Mouse (Mus musculus) ES-Bruce4 (cell line): ENCODE data around the gene Cnnm1. TPM values are rescaled to one million over a fixed set of nuclear protein-coding genes. Genes with fewer than 3 reads are reported as not detected.
"Not testable (repeated sequence)": the region's sequence is repeated elsewhere in the genome, so short reads cannot be mapped to it uniquely, and the experiment has no call there.

Experiments
- H3K27ac ChIP-seq: 2 replicates; pipeline ENCODE4 v1.5.1; 2012; ENCODE audit warnings: low read length, inconsistent platforms; ENCODE audit not compliant: insufficient read depth
- H3K27me3 ChIP-seq: 2 replicates; pipeline ENCODE4 v1.6.1; 2012; ENCODE audit warnings: mild to moderate bottlenecking, low read length, inconsistent platforms; ENCODE audit not compliant: control insufficient read depth, poor library complexity, insufficient read depth, severe bottlenecking
- H3K36me3 ChIP-seq: 2 replicates; pipeline ENCODE4 v1.6.1; 2012; ENCODE audit warnings: inconsistent platforms, mild to moderate bottlenecking, low read length, moderate library complexity; ENCODE audit not compliant: control insufficient read depth, poor library complexity, insufficient read depth, severe bottlenecking
- H3K4me1 ChIP-seq: one replicate; pipeline ENCODE4 v1.8.1; 2011; ENCODE audit warnings: low read length; ENCODE audit not compliant: control insufficient read depth, insufficient read depth
- H3K4me3 ChIP-seq: 2 replicates; pipeline ENCODE4 v1.5.1; 2011; ENCODE audit warnings: low read depth, mild to moderate bottlenecking, low read length
- H3K9ac ChIP-seq: 2 replicates; pipeline ENCODE4 v1.6.1; 2012; ENCODE audit warnings: low read depth, mild to moderate bottlenecking, inconsistent platforms; ENCODE audit not compliant: poor library complexity, severe bottlenecking
- H3K9me3 ChIP-seq: replicated peaks from 2 replicates; pipeline ENCODE4 v1.6.1; 2012; ENCODE audit warnings: mild to moderate bottlenecking, low read length, inconsistent platforms; ENCODE audit not compliant: control insufficient read depth, poor library complexity, insufficient read depth, severe bottlenecking
- CTCF ChIP-seq: IDR thresholded peaks from one replicate; pipeline ENCODE4 v1.8.1; 2011; ENCODE audit warnings: low read depth, low read length
- EP300 ChIP-seq: IDR thresholded peaks from 2 replicates; pipeline ENCODE4 v1.6.1; 2011; ENCODE audit warnings: low read depth, low read length; ENCODE audit not compliant: insufficient read depth
- POLR2A ChIP-seq: IDR thresholded peaks from one replicate; pipeline ENCODE4 v1.8.1; 2011; ENCODE audit warnings: low read length; ENCODE audit not compliant: insufficient read depth
- polyA plus RNA-seq: library from polyadenylated mRNA; stranded (reverse); fragments of >200 nt; gene quantifications from 2 replicates; pipeline ENCODE4 v1.2.4, GENCODE M21; 2011; ENCODE audit warnings: low read depth; ENCODE audit not compliant: missing spikeins, insufficient read depth, insufficient read length

Gene Cnnm1
- polyA plus RNA-seq, 1 experiment: 0.87 TPM

- no peaks in the 10 kb centered on the region for H3K4me1 ChIP-seq
- H3K27ac ChIP-seq: no peak overlapping the region
- H3K9ac ChIP-seq: no peak overlapping the region
- H3K36me3 ChIP-seq: no peaks in the 10 kb centered on the region
- no peak for TF ChIP-seq EP300
- no peak overlapping the region for H3K4me3 ChIP-seq
- no peaks in the 10 kb centered on the region for H3K27me3 ChIP-seq
- H3K9me3 ChIP-seq: no peaks in the 10 kb centered on the region
These were observed 37.2 kb downstream of the Cnnm1 start for GRCm38 (mm10) chr19:43477436-43477835.

GRCm38 (mm10) chr19:43478891-43479290 lies 38.7 kb downstream of the Cnnm1 start:
- H3K27ac ChIP-seq: no peak overlapping the region
- no peak overlapping the region for H3K4me3 ChIP-seq
- H3K4me1 ChIP-seq: no peaks in the 10 kb centered on the region
- no peak overlapping the region for H3K9ac ChIP-seq
- TF ChIP-seq CTCF: peak; percentile 40
- no peak for TF ChIP-seq EP300
- no peaks in the 10 kb centered on the region for H3K36me3 ChIP-seq
- no peaks in the 10 kb centered on the region for H3K27me3 ChIP-seq
- H3K9me3 ChIP-seq: no peaks in the 10 kb centered on the region

- TF ChIP-seq POLR2A: no peak
- Histone ChIP-seq H3K36me3 (no peaks in the 10 kb centered on the region), H3K9ac (no peak overlapping the region), H3K27ac (no peak overlapping the region), H3K4me3 (no peak overlapping the region), H3K27me3 (no peaks in the 10 kb centered on the region), H3K9me3 (no peaks in the 10 kb centered on the region), H3K4me1 (no peaks in the 10 kb centered on the region)
These were observed 39.2 kb downstream of the Cnnm1 start for GRCm38 (mm10) chr19:43479431-43479830.

- no peak for TF ChIP-seq CTCF
- no peak for TF ChIP-seq POLR2A
- no peak for TF ChIP-seq EP300
- H3K9ac ChIP-seq: no peak overlapping the region
- H3K4me3 ChIP-seq: no peak overlapping the region
- H3K27ac ChIP-seq: no peak overlapping the region
- no peaks in the 10 kb centered on the region for H3K9me3 ChIP-seq
- H3K36me3 ChIP-seq: no peaks in the 10 kb centered on the region
- no peaks in the 10 kb centered on the region for H3K4me1 ChIP-seq
- no peaks in the 10 kb centered on the region for H3K27me3 ChIP-seq
These were observed 40.3 kb downstream of the Cnnm1 start for GRCm38 (mm10) chr19:43480512-43480911.

- H3K36me3 ChIP-seq: no peaks in the 10 kb centered on the region
- no peaks in the 10 kb centered on the region for H3K4me1 ChIP-seq
- H3K27me3 ChIP-seq: no peaks in the 10 kb centered on the region
- H3K4me3 ChIP-seq: no peak overlapping the region
- H3K9me3 ChIP-seq: no peaks in the 10 kb centered on the region
- TF ChIP-seq CTCF: peak; percentile 7
- TF ChIP-seq POLR2A: no peak
- H3K27ac ChIP-seq: no peak overlapping the region
- no peak overlapping the region for H3K9ac ChIP-seq
These were observed 47.2 kb downstream of the Cnnm1 start for GRCm38 (mm10) chr19:43487429-43487828.

GRCm38 (mm10) chr19:43493316-43493715 lies 53.1 kb downstream of the Cnnm1 start:
- not testable (repeated sequence) for H3K36me3 ChIP-seq, H3K9ac ChIP-seq, H3K27me3 ChIP-seq, H3K9me3 ChIP-seq, H3K27ac ChIP-seq, H3K4me1 ChIP-seq, H3K4me3 ChIP-seq

- H3K27ac ChIP-seq: no peak overlapping the region
- no peak overlapping the region for H3K9ac ChIP-seq
- H3K9me3 ChIP-seq: no peaks in the 10 kb centered on the region
- no peaks in the 10 kb centered on the region for H3K36me3 ChIP-seq
- TF ChIP-seq POLR2A: no peak
- no peak for TF ChIP-seq EP300
- no peak for TF ChIP-seq CTCF
- peaks cover 8% of the 10 kb centered on the region for H3K4me1 ChIP-seq
- H3K4me3 ChIP-seq: no peak overlapping the region
- no peaks in the 10 kb centered on the region for H3K27me3 ChIP-seq
These were observed 53.6 kb downstream of the Cnnm1 start for GRCm38 (mm10) chr19:43493878-43494277.
